Mouse (Mus musculus) brain, embryonic 18.5 days (tissue): ENCODE results near the gene Epb41l3.

Source experiments
- DNase-seq: peaks from one replicate; pipeline ENCODE4 v3.0.0-alpha.2; 2012; ENCODE audit warnings: low read depth, low spot score

The Epb41l3 gene

DNA sequence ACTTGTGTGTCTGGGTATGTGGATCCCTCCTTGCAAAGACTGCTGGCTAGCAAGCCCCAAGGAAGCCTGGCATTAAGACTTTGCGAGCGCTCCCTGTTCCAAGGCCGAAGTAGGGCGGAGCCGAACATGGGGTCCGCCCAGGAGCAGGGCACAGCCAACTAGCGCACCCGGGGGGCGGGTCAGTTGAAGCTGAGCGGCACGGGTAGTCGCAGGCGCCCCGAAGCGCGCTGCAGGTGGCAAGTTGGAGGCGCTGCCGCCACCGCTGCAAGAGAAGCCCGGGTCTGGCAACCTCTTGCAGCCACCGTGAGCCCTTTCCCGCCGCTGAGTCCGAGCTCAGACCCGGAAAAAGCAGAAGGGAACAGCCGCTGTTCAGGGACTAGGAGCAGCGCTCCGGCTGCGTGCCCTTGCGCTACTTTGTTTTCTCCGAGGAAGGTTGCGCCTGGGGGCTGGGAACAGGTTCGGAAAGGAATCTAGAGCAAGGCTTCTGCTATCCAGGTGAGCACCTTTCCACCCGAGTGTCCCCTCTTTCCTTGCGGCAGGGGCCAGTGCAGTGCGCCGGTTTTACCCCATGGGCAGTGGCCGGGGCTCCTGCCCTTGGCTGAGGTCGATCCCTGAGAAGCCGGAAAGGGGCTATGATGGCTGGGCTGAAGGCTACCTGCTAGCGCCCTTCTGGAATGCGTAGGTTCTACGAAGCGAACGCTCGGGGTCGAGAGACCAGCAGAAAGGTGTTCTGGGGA, at the start of gene Epb41l3:
TSS of gene Epb41l3 (plus strand) at position 183 of the 737 bp plus-strand sequence.
- peak; percentile 62 for DNase-seq

DNA sequence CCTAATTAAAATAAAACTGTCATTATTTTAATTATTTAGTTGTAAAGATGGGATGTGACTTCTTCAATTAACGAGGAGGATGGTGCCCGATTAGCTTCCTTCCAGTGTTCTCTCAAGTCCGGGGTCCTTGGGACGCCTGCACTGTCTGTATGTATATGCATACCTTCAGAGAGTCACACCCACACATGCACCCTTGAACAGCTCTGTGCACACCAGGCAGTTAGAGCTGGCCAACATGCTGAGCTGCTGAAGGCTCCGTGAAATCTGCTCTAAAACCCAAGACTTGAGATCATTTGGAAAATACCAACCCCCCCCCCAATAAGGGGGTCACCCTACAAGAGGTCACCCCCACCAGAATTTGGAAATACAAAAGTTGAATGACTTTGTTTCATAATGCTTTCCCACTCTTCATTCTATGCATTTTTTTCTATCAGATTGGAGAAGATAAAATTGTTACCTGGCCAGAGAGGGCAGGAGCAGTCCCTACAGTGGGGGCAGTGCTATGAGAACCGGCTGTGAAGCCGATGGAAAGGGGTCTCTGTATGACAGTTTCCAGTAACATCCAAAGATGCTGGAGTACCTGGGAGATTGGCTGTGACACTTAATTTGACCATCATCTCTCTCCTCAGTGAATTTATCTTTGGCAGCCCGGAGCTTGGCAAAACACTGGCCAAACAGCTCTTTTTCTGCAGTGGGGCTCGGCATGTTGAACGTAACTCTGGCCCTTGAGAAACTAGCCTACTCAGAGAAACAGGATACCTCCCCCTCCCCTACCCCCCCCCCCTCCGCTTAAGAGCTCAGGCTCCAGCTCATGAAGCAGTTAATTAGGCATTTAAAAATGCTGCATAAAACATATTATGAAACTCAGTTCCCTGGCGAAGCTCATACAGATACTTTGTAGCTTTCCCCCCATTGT, 36.5 kb upstream of the Epb41l3 start:
- DNase-seq, result no peak

DNA sequence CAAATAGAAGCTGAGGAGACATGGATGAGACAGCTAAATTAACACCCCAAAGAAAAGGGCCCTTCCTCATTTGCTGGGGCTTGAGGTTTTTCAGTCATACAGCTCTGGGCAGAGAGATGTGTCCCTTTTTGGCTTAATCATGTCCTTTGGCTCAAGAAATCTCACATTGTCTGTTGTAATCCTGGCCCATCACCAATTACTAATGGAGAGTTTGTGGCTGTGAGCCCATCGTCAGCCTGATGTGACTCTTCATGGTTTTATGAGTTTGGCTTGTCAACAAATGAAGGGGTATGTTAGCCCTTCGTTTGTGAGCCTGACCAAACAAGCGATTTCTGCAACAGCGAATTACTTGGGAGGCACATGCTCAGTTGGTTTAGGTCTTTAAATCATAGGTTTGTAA, 34.0 kb upstream of the Epb41l3 start:
- DNase-seq, result no peak

DNA sequence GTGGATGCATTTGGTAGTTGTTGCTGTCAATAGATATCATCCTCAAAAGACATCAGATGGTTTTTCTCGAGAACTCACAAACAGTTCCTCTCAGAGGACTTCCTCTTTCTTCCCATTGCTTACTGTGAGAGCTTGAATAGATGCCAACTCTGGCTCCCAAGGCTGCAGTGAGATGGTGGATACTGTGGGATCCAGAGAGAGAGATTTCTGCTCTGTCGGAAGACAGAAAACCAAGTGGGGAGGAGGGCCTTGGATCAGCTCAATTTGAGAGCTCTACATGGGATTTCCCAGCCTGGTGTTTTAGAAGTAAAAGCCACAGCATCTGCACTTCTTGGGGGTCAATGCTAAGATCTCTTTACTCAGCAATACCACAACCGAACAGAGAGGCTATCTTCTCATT, 26.7 kb upstream of the Epb41l3 start:
- no peak for DNase-seq

DNA sequence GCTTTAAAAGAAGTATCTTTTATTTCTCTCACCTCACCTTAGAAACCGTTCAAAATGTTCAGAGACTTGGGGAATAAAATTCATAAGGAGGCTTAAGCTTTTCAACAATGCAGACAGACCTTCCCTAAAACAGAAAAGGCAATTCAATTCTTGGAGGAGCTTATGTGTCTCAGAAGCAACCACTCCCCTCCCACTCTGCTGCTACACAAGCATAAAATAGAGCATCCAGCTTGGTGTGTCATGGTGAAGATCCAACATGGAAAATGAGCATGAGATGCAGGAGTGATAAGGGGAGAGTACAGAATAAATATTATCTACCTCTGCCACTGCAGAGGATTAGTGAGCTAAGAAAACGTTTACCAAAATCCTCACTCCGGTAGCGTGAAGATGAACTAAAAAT, 21.5 kb upstream of the Epb41l3 start:
- no peak for DNase-seq

DNA sequence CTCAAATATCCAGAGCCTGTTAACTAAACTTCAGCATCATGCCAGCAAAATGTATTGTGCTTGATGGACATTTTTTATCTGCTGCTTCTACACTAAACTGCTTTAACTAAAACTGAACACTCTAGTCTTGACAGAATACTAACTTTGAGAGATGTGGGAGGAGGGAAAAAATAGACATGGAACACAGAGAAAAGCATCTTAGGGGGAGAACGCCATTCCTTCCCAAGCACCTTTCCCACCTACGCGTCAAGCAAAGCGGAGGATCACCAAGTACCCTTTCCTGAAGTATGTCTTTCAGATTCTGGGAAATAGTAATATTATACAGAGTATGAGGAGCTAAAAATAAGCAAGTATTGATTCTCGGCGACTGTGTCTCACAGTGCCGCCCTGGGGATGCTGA, 15.7 kb upstream of the Epb41l3 start:
- no peak for DNase-seq

DNA sequence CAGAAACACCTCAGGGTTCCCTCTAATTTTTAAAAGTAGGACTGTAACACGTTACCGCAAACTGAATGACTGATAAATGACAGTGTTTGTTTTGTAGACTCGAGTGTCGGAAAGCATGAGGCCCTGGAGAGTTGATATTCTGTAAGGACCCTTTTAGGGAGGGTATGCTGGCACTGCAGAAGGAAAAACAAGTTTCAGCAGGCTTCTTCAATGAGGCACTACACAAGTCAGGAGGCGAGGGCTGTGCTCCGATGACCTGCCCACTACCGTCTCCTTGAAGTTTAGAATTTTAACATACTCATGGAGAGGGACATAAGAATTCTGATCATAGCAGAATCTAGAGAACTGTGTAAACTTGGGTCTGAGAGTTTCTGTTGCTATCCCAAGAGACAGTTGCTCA, 15.1 kb upstream of the Epb41l3 start:
- no peak for DNase-seq

DNA sequence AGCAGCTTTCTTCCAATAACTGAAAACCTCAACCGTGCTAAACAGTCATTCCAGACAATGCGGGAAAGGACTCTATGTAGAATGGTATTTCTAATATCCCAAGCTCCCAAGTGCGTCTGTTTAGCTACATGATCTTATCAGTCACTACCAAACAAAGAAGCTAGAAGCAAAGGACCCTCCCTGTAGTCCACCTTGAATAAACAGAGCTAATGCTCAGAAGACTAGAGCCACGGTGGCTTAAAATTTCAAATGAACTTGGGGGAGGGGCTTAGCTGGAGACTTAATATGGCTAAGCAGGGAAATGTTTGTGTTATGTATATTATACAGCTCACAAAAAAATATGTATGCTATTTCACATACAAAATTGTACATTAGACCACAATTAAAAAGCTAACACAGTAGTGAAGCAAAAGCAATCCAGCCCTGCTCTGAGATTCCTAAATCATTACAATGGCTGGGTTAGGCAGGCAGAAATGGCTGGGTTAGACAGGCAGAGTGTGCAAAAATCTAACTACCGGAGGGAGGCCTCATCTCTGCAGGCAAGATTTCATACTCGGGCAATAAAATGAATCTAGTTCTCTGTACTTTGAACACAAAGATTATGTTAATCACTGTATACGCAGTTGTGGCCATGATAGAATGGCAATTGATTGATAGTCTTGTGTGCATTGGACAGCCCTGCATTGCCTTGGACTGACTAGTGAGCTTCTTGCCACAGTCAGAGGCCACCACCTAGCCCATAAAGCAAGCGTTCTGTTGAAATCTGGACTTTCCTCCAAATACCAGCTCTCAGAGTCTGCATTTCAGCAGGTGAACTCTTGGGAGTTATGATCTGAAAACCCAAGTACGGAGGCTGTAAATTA, 13.4 kb upstream of the Epb41l3 start:
- no peak for DNase-seq

DNA sequence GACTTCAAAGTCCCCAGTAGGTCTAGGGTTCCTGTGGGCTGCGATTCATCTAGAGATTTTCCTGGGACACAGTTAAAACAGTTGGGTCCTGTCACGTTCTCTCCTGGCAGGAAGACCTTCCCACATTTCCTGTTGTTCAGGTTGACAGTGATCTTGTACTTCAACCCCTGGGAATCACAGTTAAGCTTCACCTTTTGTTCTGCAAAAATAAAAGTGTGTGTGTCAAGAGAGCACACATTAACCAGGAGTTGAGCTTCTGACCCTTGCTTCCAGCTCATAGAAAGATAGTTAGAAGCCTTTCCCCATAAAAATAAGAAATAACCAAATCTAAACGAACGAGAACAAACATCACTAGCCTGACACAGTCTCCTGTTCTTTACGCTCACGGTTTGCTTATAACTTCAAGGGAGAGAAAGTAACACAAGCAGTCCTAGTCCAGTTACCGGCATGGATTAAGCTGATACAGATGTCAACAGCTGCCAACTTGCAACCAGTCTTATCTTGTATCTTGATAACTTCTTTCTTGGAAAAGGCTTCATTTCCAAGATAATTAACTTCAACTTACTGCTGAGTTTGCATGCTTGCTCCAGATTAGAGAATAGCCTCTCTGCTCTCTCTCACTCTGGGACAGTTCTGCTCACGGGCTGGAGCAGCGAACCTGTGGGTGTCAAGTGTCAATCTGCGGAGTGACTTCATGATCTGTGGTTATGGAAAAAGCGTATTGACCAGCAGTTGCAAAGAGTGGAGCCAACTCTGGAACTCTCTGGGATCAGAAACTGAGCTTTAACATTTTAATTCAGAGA, 7.3 kb upstream of the Epb41l3 start:
- DNase-seq, result no peak

DNA sequence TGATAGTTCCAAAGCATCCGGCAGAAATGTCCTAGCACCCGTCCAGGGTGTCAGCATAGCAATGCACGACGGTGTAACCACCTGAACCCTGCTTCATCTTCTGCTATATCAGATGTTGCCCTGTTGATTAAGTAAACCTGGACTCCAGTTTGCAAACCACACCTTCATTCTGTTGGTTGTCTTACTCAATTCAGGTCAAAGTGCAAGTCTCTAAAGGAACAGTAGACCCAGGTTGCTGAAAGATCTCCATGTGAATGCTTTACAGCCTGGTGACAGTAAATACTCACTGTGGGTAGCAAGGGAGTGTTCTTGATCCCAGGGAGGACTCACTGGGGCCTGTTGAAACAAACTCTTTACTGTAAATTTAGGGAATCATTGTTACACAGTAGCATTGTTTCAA, 1.4 kb upstream of the Epb41l3 start:
- no peak for DNase-seq

DNA sequence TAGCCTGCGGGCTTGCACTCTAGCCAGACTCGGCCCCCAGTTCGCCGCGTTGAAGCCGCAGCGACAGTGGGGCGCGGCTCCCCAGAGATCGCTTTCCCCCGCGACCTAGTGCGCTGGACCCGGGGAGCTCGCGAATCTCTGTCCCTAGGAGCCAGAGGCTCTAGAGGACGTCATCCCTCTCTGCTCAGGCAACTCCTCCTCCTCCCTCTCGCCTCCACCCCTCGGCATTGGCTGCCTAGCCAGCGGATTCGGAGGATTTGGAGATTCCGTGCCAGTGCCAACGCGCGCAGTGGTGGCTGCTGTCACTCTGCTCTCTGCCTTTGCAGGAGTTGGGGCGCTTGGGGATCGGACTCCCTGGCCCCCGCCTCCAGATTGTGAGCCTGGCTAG, 749 bp downstream of the Epb41l3 start:
- DNase-seq, result no peak

DNA sequence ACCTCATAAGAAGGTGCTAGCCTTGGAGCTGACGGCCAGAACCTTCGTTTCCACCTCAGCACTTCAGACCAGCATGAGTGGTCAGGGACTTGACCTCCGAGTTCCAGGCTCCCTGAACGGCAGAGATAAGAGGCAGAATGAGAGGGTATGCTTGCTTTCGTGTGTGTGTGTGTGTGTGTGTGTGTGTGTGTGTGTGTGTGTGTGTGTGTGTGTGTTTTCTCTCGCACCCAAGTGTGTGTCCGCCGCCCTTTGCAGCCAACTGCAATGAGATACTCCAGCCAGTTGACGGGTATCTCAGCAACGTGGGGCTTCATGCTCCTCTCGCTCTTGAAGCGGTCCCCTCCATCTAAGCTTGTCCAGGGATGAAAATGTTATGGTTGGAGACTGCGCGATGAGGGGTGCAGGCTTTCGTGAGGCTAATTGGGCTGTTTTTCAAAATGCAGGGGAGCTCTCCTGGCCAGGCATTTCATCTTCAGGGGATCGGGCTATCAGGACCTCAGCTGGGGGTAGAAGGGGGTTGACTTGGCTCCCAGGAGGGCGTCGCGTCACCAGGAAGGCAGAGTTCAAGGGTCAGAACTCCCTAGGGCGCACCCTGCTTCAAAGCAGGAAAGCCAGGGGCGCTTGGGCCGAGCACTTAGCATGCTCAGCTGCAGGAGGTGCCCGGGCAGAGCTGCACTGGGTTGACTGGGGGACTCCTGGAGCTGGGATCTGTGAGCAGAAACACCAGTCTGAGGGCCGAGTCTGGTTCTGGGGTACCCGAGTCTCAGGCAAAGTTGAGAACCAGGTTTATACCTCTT, 1.5 kb downstream of the Epb41l3 start:
- DNase-seq, result no peak

DNA sequence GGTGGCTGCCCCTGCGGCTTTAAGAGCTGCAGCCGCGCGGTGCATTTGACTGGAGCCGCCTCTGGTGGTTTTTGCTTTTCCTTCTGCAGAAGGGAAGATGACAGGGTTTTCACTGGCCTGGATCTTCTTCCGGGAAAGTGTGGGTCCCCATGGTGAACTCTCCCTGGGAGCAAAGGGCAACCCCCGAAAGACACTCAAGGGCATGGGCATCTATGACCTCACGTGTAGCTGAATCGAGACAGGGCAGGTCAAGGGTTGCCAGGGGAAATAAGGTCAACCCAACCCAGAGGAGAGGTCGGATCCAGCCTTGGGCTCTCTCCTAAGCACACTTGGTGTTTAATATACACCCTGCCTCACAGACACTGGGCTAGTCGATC, 2.0 kb downstream of the Epb41l3 start:
- no peak for DNase-seq

DNA sequence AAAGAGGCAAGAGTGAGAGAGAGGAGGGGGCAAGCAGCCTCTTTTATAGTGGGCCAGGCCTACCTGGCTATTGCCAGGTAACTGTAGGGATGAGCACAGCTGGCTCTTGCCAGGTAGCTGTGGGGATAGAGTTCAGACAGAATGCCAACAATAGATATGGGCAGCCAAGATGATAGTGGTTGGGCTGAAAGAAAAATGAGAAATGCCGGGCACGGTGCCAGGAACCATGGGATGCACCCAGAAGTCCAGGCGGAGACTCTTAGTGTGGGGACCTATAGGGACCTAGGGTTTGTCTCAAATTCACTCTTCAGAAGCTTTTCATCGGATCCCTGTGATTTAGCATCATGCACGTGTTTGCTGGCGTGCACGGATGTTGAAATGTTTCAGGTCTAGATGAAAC, 6.8 kb downstream of the Epb41l3 start:
- no peak for DNase-seq

DNA sequence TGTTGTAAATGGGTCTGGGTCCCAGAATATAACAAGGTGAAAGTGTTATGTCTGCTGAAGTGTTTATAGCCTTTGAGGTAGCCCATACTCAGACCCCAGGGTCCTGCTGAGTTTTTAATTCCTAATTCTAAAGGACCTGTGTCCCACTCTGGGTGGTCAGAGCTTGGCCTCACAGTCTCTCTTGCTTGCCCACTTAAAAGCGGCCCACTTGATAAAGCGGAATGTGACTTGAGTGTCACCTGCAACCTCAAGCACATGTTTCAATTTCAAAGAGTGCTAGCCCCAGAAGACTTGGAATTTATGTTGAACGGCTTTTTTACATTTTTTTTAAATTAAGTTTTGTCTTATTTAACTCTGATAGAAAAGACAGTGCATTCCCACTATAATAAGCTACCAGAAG, 16.1 kb downstream of the Epb41l3 start:
- no peak for DNase-seq

DNA sequence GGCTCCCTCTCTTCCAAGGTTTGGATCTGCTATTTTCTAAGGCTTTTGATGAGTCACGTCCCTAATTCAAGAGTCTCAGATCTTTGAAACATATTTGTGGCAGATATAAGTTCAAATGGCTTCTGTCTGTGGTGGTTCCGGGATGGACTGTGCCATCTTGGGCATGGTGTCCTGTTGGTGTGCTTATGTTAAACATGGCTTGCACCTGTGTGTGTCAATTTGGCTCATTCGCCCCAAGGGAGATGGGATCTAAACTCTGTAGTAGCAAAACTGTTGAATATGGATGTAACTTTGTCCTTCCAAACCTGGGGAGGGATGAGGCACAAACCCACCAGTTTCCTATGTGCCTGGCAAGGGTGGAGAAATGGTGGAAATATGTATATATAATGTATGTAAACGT, 21.6 kb downstream of the Epb41l3 start:
- DNase-seq, result no peak

DNA sequence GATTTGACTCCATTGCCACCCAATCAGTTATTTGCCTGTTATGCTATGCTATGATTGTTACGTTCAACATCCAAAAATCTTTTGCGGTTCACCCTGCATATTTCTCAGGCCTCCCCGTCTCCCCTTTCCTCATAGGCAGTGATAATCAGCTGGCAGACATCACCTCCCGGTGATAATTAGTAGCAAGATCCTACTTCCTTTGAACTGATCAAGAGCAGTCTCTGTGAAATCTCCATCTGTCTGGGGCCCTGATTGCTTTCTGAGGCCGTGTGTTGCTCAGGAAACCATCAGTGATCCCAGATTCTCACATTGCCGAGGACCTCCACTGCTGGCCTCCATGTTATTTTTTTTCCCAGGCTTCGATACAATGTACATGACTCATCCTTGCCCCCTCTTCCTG, 22.5 kb downstream of the Epb41l3 start:
- no peak for DNase-seq

DNA sequence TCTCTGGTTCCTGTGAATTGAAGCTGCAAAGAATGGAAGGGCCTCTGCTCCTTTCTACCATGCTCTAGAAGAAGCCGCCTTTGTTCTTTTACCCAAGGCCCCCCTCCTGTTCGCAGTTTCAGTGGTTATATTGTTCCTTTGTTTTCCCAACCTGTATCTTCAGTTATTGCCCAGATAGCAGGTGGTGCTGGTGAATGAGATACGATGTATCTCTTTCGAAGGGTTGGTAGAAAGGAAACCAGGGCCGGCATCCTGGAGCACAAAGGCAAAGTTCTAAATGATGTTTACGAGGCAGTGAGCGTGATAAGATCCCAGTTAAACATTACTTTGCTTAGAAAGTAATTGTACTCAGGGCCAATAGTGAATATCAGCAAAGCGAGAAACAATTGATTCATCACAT, 27.8 kb downstream of the Epb41l3 start:
- DNase-seq, result no peak

DNA sequence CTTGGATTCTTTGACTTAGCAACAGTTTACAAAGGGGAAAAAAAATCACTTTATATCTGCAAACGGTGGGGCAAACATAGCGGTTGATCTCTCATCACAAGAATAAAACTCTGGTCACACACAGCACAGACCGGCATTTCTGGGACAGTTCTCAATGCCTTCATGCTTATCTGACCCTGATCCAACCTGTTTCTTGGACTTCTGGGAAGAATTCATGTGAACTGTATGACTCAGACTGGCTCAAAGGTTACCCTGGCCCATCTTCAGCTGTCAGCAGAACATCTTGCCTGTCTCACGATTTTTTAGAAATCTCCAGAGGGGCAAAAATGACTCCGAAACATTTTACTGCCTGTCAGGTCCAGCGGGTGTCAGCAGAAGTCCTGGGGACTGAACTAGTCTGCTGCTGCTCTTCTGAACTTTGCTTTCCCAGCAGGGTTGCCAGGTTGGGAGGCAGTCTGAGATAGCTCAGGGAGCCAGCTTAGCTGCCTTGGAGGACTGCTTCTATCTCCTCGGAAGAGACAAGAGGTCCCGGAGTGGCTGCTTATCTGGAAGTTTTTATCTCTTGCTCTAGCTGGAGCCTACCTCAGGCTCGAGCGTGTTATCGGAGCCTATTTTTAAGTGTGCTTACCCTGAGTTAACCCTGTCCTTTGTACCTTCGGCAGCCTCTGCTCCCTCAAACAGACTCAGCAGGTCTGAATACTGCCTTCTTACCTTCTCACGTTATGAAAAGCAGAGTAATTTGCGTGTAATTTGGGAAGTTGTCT, 29.7 kb downstream of the Epb41l3 start:
- DNase-seq, result no peak
